Mouse (Mus musculus): ENCODE results near the gene Spz1.

Spz1 gene

GRCm38 (mm10) chr13:92580220-92581043, 4.5 kb upstream of the Spz1 start:
- DNase-seq (ENCODE audit: low read depth, low spot score), result peak; percentile 44

GRCm38 (mm10) chr13:92578210-92578609, 2.2 kb upstream of the Spz1 start:
- DNase-seq (ENCODE audit: low read depth, low spot score), result no peak

DNA sequence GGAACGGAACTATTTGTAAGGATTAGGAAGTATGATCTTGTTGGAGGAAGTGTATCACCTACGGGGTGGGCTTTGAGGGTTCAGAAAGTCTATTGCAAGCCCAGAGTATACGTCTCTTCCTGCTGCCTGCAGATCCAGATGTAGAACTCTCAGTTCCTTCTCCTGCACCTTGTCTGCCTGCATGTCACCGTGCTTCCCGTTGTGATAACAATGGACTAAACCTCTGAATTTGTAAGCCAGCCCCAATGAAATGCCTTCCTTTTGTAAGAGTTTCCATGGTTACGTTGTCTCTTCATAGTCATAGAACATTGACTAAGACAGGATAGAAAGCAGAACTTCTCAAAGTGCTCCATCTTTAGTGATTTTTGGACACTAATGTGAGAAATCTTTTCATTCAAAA, 716 bp upstream of the Spz1 start:
- DNase-seq (ENCODE audit: low read depth, low spot score), result no peak

DNA sequence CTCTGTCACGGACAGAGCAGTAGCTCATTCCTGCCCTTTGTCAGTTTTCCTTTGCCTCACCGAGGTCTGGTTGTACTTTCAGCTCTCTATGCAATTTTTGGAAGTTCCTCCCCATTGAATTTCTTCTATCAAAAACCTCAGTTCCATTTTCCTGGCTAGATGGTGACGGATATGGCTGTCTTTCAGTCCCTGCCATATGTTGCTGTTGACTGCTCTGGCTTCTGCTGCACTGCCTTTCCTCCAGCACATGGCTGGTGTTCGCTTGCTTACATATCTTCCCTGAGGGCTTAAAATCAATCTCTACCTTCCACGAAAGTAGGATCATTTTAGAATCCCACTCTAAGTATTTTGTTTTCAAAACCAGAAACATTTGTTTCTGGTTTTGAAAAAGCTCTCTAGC, 16.5 kb downstream of the Spz1 start:
- DNase-seq (ENCODE audit: low read depth, low spot score), result no peak

DNA sequence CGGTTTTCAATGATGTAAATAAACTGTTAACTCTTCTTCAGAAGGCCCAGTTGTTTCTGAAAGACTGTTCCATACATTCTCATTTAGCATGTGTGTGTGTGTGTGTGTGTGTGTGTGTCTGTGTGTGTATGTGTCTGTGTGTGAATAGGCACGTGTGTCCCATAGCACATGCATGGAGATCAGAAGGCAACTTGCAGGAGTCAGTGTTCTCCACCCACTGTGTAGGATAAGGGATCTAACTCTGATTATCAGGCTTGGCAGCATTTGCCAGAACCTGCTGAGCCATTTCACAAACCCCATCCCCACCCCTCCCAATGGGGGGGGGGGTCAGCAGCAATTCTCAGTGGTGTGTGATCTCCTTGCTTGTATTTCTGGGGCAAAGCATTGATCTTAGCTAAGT, 18.7 kb downstream of the Spz1 start:
- DNase-seq (ENCODE audit: low read depth, low spot score), result no peak

DNA sequence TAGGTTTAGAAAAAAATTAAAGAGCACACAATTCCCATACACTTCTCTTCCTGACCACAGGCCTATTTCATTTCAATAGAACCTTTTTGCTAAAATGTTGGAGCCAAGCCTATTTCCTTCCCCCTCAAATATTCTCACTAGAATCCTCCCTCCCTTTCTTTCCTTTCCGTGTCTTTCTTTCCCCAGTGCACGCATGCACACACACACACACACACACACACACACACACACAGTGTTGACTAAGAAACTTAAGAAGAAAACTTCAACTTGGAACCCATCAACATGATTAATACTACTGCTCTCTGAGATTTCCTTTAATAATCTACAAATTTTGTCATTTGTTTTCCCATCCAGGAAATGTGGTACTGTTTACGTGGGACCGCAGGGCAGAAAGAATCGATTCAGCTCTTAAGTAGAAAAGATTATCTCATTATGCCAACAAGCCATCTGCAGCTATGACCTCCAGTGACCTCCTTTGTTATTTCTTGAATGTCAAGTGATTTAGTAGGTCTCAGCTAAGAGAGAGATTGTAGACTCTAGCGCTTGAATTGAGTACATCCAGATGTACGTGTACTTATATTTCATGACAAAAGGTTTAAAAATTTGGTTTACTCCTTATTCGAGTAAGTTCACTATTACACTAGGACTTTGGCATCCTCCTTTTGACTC, 19.4 kb downstream of the Spz1 start:
- DNase-seq (ENCODE audit: low read depth, low spot score), result no peak

GRCm38 (mm10) chr13:92547093-92547492, 28.9 kb downstream of the Spz1 start:
- DNase-seq (ENCODE audit: low read depth, low spot score), result no peak

DNA sequence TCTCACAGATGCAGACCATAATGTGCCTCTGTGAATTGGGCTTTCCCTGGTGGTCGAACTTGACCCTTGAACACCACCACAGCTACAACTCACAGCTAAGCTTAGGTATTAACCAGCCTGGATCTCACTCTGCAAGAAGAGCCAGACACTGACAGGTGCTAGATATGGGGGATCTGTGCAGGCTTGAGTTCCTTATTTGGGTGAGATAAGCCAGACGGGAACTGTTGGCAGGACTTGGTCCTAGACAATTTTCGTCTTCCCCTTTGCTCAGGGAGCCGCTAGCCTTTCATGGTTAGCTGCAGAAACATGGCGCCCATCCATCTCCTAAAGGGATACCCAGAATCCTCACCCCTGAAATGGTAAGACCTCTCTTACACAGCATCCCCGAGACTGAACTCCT, 35.0 kb downstream of the Spz1 start:
- no peak for DNase-seq (ENCODE audit: low read depth, low spot score)

DNA sequence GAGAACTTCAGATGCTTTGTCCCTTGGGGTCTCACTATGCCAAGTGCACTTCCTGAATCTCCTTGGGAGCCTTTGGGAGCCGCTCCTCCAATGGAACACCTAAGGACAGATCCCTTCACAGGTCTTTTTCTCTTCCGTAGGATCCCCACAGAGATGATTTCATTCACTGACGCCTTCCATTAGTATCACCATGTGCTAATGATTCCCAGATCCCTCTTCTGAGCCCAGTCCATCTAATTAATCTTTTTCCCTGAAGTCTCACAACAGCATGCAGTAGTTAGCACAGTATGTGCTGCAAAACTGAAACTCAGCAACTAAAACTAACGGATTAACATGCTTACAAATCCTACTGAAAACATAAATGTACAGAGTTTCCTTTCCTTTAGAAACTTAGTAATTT, 36.8 kb downstream of the Spz1 start:
- no peak for DNase-seq (ENCODE audit: low read depth, low spot score)

- DNase-seq (ENCODE audit: low read depth, low spot score), result no peak
These were observed 42.2 kb downstream of the Spz1 start for GRCm38 (mm10) chr13:92533801-92534200.

DNA sequence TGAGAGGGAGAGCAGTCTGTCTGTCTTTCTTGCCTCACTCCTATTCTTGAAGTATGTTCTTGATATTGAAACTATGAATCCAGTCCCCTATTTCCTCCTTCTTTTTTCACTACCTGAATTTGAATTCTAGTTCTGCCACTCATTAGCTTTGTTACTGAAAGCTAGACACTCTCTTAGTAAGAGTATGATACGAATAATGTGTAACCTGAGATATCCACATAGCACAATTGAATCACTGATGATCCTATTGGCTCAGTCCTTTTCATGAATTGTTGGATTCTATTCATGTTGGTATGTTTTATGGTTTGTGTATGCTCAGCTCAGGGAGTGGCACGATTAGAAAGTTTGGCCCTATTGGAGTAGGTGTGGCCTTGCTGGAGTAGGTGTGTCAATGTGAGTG, 43.8 kb downstream of the Spz1 start:
- no peak for DNase-seq (ENCODE audit: low read depth, low spot score)

DNA sequence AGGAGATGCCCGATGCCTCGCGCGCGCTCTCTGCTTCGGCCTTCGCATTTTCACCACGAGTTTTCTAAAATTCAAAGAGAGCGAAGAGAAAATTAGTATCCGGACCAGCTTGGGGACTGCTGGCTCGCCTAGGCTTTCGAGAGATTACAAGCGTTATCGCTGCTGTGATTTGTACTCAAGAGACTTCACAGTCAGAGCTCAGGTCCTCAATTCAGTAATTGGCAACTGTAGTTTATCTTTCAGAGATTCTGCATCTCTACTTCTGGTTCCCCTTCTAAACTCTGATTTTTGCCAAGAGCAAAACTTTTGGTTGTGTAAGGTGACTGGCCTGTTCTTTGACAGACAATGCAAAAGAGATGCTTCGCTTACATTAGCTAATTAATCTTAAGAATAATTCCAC, 44.7 kb downstream of the Spz1 start:
- DNase-seq (ENCODE audit: low read depth, low spot score), result no peak

GRCm38 (mm10) chr13:92530721-92531211, 45.2 kb downstream of the Spz1 start, which contains the start of gene Zfyve16:
Zfyve16 (minus strand) TSS chr13:92530868.
- peak; percentile 96 for DNase-seq (ENCODE audit: low read depth, low spot score)

GRCm38 (mm10) chr13:92529828-92530720, 45.9 kb downstream of the Spz1 start:
- DNase-seq (ENCODE audit: low read depth, low spot score), result no peak
